In genomic region chr7:73772275-73772765, GRCm38 (mm10) we compare ENCODE assay signal across 11 mouse cellular contexts. TPM values are rescaled to one million over a fixed set of nuclear protein-coding genes. Genes with fewer than 3 reads are reported as not detected.
DNase-seq lines count a peak whose midpoint lies in the region; ATAC-seq and TF ChIP-seq lines count a peak whose summit lies in the region.
"Had no signal": no experiment of that assay in that cellular context is flagged by ENCODE, and none has a peak within 500 bp of the region (broad histone marks: within the 10 kb centered on the region; RNA-seq: fewer than 3 reads in every experiment).

No protein-coding gene starts in this region.

- 53% methylated on average over 14 of the region's 14 CpGs for WGBS in heart, adult 2 months
- 63% methylated on average over 14 of the region's 14 CpGs for WGBS in liver, embryonic 12.5 days (ENCODE audit: insufficient replicate concordance)

- no peaks in the 10 kb centered on the region for H3K79me2 ChIP-seq in heart, adult 2 months (replicated peaks; ENCODE audit: control insufficient read depth, insufficient read depth, low read length)
- no peaks in the 10 kb centered on the region for H3K79me2 ChIP-seq in CH12.LX (replicated peaks; ENCODE audit: control insufficient read depth, extremely low read depth, insufficient read depth, poor library complexity, severe bottlenecking)

- 0 out of 2 replicates have a peak, but pooled peaks have one; percentile 54 for ATAC-seq in liver, embryonic 12.5 days
- no peak for ATAC-seq in inflammation-experienced regulatory T-cells, adult 6 months
- ATAC-seq: Patski had no signal

- H3K4me3 ChIP-seq in heart, adult 2 months: no peak overlapping the region
- H3K4me3 ChIP-seq in CH12.LX (replicated peaks in 1 of 3; ENCODE audit: low read depth in 2 of 3, low read length in 2 of 3, poor library complexity in 1 of 3): no peak overlapping the region
- H3K4me3 ChIP-seq in liver, embryonic 12.5 days: peak overlapping the region; percentile 23; the same call in 1 of the 2 replicates
- H3K4me3 ChIP-seq: neural tube, embryonic 12.5 days had no signal

- no peak for TF ChIP-seq RAD21 in CH12.LX (IDR thresholded peaks at IDR 0.05; ENCODE audit: low read depth, low read length)

- dilution Hi-C loops in CH12.LX (cut with MboI; ENCODE audit: extremely low pct_ligation_motif_present, extremely low pct_unique_long_range_greater_than_20kb, low sequenced_read_pairs): no loop called here

- no peaks in the 10 kb centered on the region for H3K27me3 ChIP-seq in heart, adult 2 months (ENCODE audit: control insufficient read depth, insufficient read depth, low read length)
- peaks cover 58% of the 10 kb centered on the region for H3K27me3 ChIP-seq in CH12.LX (replicated peaks)
- H3K27me3 ChIP-seq in liver, embryonic 12.5 days (replicated peaks): no peaks in the 10 kb centered on the region
- H3K27me3 ChIP-seq: neural tube, embryonic 12.5 days; Patski had no signal

- peaks cover 5% of the 10 kb centered on the region for H3K9me3 ChIP-seq in CH12.LX (replicated peaks; ENCODE audit: low read length)
- H3K9me3 ChIP-seq in liver, embryonic 12.5 days (replicated peaks): no peaks in the 10 kb centered on the region
- H3K9me3 ChIP-seq: neural tube, embryonic 12.5 days had no signal

- H3K4me2 ChIP-seq in CH12.LX (ENCODE audit: insufficient read depth, low read depth, poor library complexity, severe bottlenecking): peak overlapping the region; percentile 32
- H3K4me2 ChIP-seq in liver, embryonic 12.5 days: peak overlapping the region; percentile 61

- TF ChIP-seq EP300 in heart, adult 2 months (IDR thresholded peaks at IDR 0.05; ENCODE audit: insufficient read depth, low read depth, low read length): no peak
- TF ChIP-seq EP300 in CH12.LX (IDR thresholded peaks at IDR 0.05; ENCODE audit: low read length): no peak

- intact Hi-C loops in heart, adult 2 months (cut with DNase I): loop anchor here (5.0 kb wide), 1 partner anchor 35 kb away; no protein-coding TSS in a partner anchor
- intact Hi-C loops in heart, postnatal 36 days (cut with DNase I): no loop called here

- no peak for DNase-seq in heart, adult 2 months
- no peak for DNase-seq in heart, postnatal 36 days
- DNase-seq in CH12.LX (ENCODE audit: extremely low read depth) (peak; percentile 7), ZHBTc4 (ENCODE audit: low read depth, low spot score) (peak; percentile 59)
- no peak for DNase-seq in embryo, embryonic 9.5 days (ENCODE audit: extremely low spot score)
- DNase-seq in thymus, postnatal 14 days: no peak
- DNase-seq: heart, postnatal 14 days had no signal

- TF ChIP-seq POLR2A in heart, adult 2 months (IDR thresholded peaks at IDR 0.05; ENCODE audit: insufficient read depth, low read depth, low read length): no peak
- TF ChIP-seq POLR2A in CH12.LX (IDR thresholded peaks at IDR 0.05; ENCODE audit: low read depth, low read length): no peak

- no peak overlapping the region for H3K9ac ChIP-seq in heart, adult 2 months (ENCODE audit: low read depth, low read length)
- no peak overlapping the region for H3K9ac ChIP-seq in CH12.LX (ENCODE audit: insufficient read depth, low read depth)
- H3K9ac ChIP-seq in liver, embryonic 12.5 days: no peak overlapping the region
- H3K9ac ChIP-seq: neural tube, embryonic 12.5 days had no signal

- H3K27ac ChIP-seq in heart, adult 2 months: peak overlapping the region; percentile 66
- no peak overlapping the region for H3K27ac ChIP-seq in CH12.LX (ENCODE audit: insufficient read depth, low read depth)
- H3K27ac ChIP-seq in liver, embryonic 12.5 days: no peak overlapping the region
- H3K27ac ChIP-seq: neural tube, embryonic 12.5 days had no signal

- H3K36me3 ChIP-seq in heart, adult 2 months (ENCODE audit: control insufficient read depth, insufficient read depth, low read length): peaks cover 9% of the 10 kb centered on the region
- H3K36me3 ChIP-seq in CH12.LX (replicated peaks in 1 of 2; ENCODE audit: control insufficient read depth in 1 of 2, insufficient read depth in 1 of 2, low read length in 1 of 2): no peaks in the 10 kb centered on the region
- no peaks in the 10 kb centered on the region for H3K36me3 ChIP-seq in liver, embryonic 12.5 days
- H3K36me3 ChIP-seq: neural tube, embryonic 12.5 days had no signal

- no peak for TF ChIP-seq CTCF in heart, adult 2 months (IDR thresholded peaks at IDR 0.05)
- TF ChIP-seq CTCF in CH12.LX (conservative IDR thresholded peaks at IDR 0.05 in 1 of 2, IDR thresholded peaks at IDR 0.05 in 1 of 2; ENCODE audit: low read depth in 2 of 2, low read length in 2 of 2): no peak

- H3K4me1 ChIP-seq in heart, adult 2 months (ENCODE audit: control insufficient read depth, insufficient read depth, low read length): peaks cover 11% of the 10 kb centered on the region
- H3K4me1 ChIP-seq in CH12.LX (ENCODE audit: control insufficient read depth in 1 of 2, insufficient read depth in 2 of 2): peaks cover 0 to 6% of the 10 kb centered on the region in 2 experiments; a peak in 1 of 4 replicates
- peaks cover 15% of the 10 kb centered on the region for H3K4me1 ChIP-seq in liver, embryonic 12.5 days

- in situ Hi-C loops in CH12.LX (cut with MboI; ENCODE audit: low pct_ligation_motif_present, low pct_unique_long_range_greater_than_20kb, low sequenced_read_pairs): loop anchor here (25.0 kb wide), 1 partner anchor 110 kb away; no protein-coding TSS in a partner anchor

TF ChIP-seq in CH12.LX, 34 proteins besides CTCF, POLR2A, EP300 and RAD21:
- TF ChIP-seq UBTF (IDR thresholded peaks at IDR 0.05; ENCODE audit: low read depth, low read length) (no peak), MYC (IDR thresholded peaks at IDR 0.05; ENCODE audit: low read depth, low read length) (no peak), TBP (conservative IDR thresholded peaks at IDR 0.05; ENCODE audit: low read depth, low read length) (no peak)
TF ChIP-seq in CH12.LX: peak in this region for 0.

RNA-seq across cellular contexts. Expression of gene Fam174b, which starts 32.2 kb away (rescaled TPM):
- 100 to 1,000 TPM; 175 to 193 TPM for total RNA-seq in heart, adult 2 months (2021)
- 149 and 207 TPM in 2 replicates for polyA plus RNA-seq in heart, adult 2 months (2012; rRNA removed)
- total RNA-seq in heart, postnatal 36 days (2021): 100 to 1,000 TPM; 174 to 183 TPM
- total RNA-seq in CH12.LX (2012; rRNA removed) (not detected in 2 replicates), CH12.LX (2014; rRNA removed) (not detected in 2 replicates)
- polyA plus RNA-seq in CH12.LX (2012; ENCODE audit: insufficient read length, low read depth): not detected in 2 replicates
- polyA plus RNA-seq in liver, embryonic 12.5 days (2016; fragmentation: Nextera tagmentation; extraction: Ambion mirVana): 10.7 and 12.4 TPM in 2 replicates
- 1 to 10 TPM in 2 of 3 experiments, under 1 TPM in 1; 0.74 to 2.1 (median 1.7) TPM for polyA plus RNA-seq in inflammation-experienced regulatory T-cells, adult 6 months (2017; shearing (Covaris generic))

Comparison
In these comparisons a context has a peak if more than half of its experiments do, and no peak if none do; other contexts are left out.
1. DNase-seq: peak in CH12.LX (single experiment) and ZHBTc4 (single experiment); none in heart, adult 2 months (0 of 2), heart, postnatal 36 days (0 of 2), embryo, embryonic 9.5 days (single experiment) and thymus, postnatal 14 days (single experiment).
2. RNA of gene Fam174b, which starts 32.2 kb away (polyA plus RNA-seq): 149 to 207 TPM in heart, adult 2 months; 10.7 to 12.4 TPM in liver, embryonic 12.5 days, 0.74 to 2.1 TPM in inflammation-experienced regulatory T-cells, adult 6 months and not detected in CH12.LX; every median in the first group is over 10 times any median in the second.